Mouse (Mus musculus) CD4-positive, CD25-positive, alpha-beta regulatory T cell, adult 9 weeks (primary cell): Measurements from ENCODE around the gene Vmn2r4. TPM values are rescaled to one million over a fixed set of nuclear protein-coding genes. Genes with fewer than 3 reads are reported as not detected.

ENCODE experiments used
- polyA plus RNA-seq: library from polyadenylated mRNA; unstranded; fragments of 100-300 nt; shearing (Covaris generic); gene quantifications from one replicate; pipeline ENCODE4 v1.2.1, GENCODE M21; 2017

Gene Vmn2r4
- polyA plus RNA-seq = 0.09 TPM

GRCm38 (mm10) chr3:64415268-64415667 is at the start of gene Vmn2r4:
Vmn2r4 (minus strand) TSS chr3:64415368.

Other genes with a start within 250 kb of the Vmn2r4 start
- gene Vmn2r3, start 125.7 kb downstream of the Vmn2r4 start, polyA plus RNA-seq = 0.04 TPM
- gene Vmn2r5, start 94.5 kb upstream of the Vmn2r4 start, polyA plus RNA-seq = not detected
- gene Vmn2r6, start 150.5 kb upstream of the Vmn2r4 start, polyA plus RNA-seq = not detected